Mouse (Mus musculus) C2C12 (cell line): Measurements from ENCODE around the gene Btbd11. TPM values are rescaled to one million over a fixed set of nuclear protein-coding genes. Genes with fewer than 3 reads are reported as not detected.

ENCODE experiments used
- H3K27me3 ChIP-seq: one replicate; pipeline ENCODE4 v1.6.1; 2011; ENCODE audit not compliant: control insufficient read depth, insufficient read depth, insufficient read length
- H3K36me3 ChIP-seq: one replicate; pipeline ENCODE4 v1.6.1; 2011; ENCODE audit not compliant: control insufficient read depth, insufficient read depth
- H3K4me3 ChIP-seq: one replicate; pipeline ENCODE4 v1.5.1; 2011; ENCODE audit warnings: mild to moderate bottlenecking, control low read depth; ENCODE audit not compliant: poor library complexity, insufficient read depth, severe bottlenecking
- H3K79me2 ChIP-seq: one replicate; pipeline ENCODE4 v1.6.1; 2011; ENCODE audit not compliant: control insufficient read depth, insufficient read depth
- H3K79me3 ChIP-seq: one replicate; pipeline ENCODE4 v1.6.1; 2011; ENCODE audit warnings: low read depth, control low read depth
- H3ac ChIP-seq: one replicate; pipeline ENCODE3; 2011; ENCODE audit warnings: low read depth; ENCODE audit not compliant: control insufficient read depth, insufficient read length
- CEBPB ChIP-seq: IDR thresholded peaks from one replicate; pipeline ENCODE4 v1.6.1; 2011; ENCODE audit warnings: low read depth, mild to moderate bottlenecking, control low read depth, moderate library complexity
- CTCF ChIP-seq: IDR thresholded peaks from one replicate; pipeline ENCODE4 v1.5.1; 2011; ENCODE audit not compliant: control insufficient read depth, insufficient read depth, insufficient read length
- FOSL1 ChIP-seq: IDR thresholded peaks from one replicate; pipeline ENCODE4 v1.8.0; 2011; ENCODE audit warnings: mild to moderate bottlenecking, low read length; ENCODE audit not compliant: poor library complexity, insufficient read depth, severe bottlenecking
- MAX ChIP-seq: IDR thresholded peaks from one replicate; pipeline ENCODE4 v1.6.1; 2011; ENCODE audit warnings: mild to moderate bottlenecking, control low read depth
- MYOD1 ChIP-seq: IDR thresholded peaks from one replicate; pipeline ENCODE4 v1.6.1; 2011; ENCODE audit warnings: low read depth; ENCODE audit not compliant: control insufficient read depth, insufficient read length
- MYOG ChIP-seq: IDR thresholded peaks from one replicate; pipeline ENCODE4 v1.6.1; 2011; ENCODE audit not compliant: control insufficient read depth, insufficient read length; ENCODE audit errors: extremely low read depth
- USF1 ChIP-seq: IDR thresholded peaks from one replicate; pipeline ENCODE4 v1.6.1; 2011; ENCODE audit warnings: low read depth, mild to moderate bottlenecking, control low read depth, moderate library complexity
- polyA plus RNA-seq: library from polyadenylated mRNA; unstranded; fragments of >200 nt; fragmentation: generic; extraction: Trizol; gene quantifications from one replicate; pipeline ENCODE4 v1.2.1, GENCODE M21; 2012; ENCODE audit warnings: missing spikeins

Btbd11 gene
- polyA plus RNA-seq, 1 experiment, result 11.7 TPM

DNA sequence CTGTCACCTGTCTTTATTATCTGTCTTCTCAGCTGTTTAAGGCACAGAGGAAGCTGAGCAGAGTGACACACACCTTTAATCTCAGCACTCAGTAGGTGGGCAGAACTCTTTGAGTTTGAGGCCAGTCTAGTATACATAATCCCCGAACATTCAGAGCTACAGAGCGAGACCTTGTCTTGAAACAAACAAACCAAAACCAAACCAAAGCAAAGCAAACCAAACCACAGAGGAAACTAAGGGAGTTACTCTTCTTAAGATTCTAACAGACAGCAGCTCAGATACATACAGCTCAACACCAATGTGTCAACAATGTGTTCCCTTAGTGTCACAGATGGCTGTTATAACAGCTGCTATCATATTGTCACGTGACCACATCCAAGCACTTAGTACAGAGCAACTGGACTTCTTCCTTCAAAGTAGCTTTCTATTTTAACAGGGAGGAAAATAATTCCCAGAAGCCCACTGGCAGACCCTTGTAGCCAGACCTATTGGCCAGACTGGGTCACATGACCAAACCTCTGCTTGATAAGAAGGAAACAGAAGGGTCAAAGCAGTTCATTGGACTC is 27.0 kb upstream of the Btbd11 start:
- H3K79me3 ChIP-seq, result no peaks in the 10 kb centered on the region
- peak; percentile 76 for TF ChIP-seq USF1
- no peak for TF ChIP-seq MAX
- no peaks in the 10 kb centered on the region for H3K27me3 ChIP-seq
- no peaks in the 10 kb centered on the region for H3K36me3 ChIP-seq
- H3K4me3 ChIP-seq, result no peak overlapping the region
- H3K79me2 ChIP-seq, result no peaks in the 10 kb centered on the region
- no peak overlapping the region for H3ac ChIP-seq

DNA sequence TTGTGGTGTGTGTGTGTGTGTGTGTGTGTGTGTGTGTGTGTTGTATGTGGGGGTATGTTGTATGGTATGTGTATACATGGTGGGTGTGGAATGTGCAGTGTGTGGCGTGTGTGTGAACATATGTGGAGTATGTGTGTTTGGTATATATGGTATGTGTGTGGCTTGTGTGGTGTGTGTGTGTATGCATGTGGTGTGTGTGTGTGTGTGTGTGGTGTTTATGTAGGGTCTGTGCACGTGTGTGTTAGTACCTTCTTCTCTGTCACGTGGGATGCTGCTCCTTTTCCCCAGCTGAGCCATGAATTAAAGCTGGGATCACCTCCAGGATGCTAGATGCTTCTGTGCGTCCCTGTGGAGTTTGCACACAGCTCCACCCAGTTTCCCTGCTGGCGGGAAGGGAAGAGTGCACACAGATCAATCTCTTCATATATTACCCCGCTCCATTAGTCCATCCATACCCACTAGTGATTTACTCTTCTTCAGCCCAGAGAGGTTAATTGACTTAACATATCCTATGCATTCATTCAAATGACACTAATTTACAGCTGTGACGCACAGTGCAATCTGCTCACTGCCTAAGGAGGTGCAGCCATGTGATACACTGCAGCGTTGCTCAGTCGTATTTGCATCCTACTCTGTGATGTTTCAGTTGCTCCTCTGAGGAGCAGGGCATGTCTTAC is 23.7 kb upstream of the Btbd11 start:
- H3K27me3 ChIP-seq, result no peaks in the 10 kb centered on the region

DNA sequence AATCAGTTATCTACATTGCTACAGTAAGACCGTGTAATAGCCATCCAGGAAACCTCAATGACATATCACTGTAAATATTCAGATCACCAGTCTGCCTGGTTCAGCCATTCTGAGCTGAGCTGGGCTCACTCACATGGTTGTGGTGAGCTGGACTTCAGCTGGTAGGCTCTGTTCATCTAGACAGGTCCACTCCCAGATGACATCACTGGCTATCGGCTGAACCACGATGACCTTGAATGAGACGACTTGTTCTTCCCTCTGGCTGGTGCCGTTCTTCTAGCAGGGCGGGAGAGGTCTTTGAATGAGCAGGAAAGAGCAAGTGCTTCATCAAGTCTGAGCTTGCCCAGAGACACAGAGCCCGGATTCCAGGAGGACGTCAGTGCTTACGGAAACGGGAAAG is 19.7 kb upstream of the Btbd11 start:
- Histone ChIP-seq H3K27me3 (no peaks in the 10 kb centered on the region), H3K36me3 (no peaks in the 10 kb centered on the region), H3K79me3 (no peaks in the 10 kb centered on the region), H3K4me3 (no peak overlapping the region), H3ac (no peak overlapping the region), H3K79me2 (no peaks in the 10 kb centered on the region)
- TF ChIP-seq USF1, result no peak
- no peak for TF ChIP-seq CEBPB
- no peak for TF ChIP-seq MAX
- TF ChIP-seq CTCF, result no peak
- no peak for TF ChIP-seq MYOG
- TF ChIP-seq MYOD1, result no peak
- no peak for TF ChIP-seq FOSL1

More for the DNA sequence above, 23.7 kb upstream of the Btbd11 start:
- Histone ChIP-seq H3K36me3 (no peaks in the 10 kb centered on the region), H3ac (no peak overlapping the region), H3K79me3 (no peaks in the 10 kb centered on the region), H3K4me3 (no peak overlapping the region), H3K79me2 (no peaks in the 10 kb centered on the region)
- TF ChIP-seq CTCF (no peak), FOSL1 (no peak), USF1 (no peak), MYOD1 (no peak), MYOG (no peak), MAX (no peak), CEBPB (no peak)

DNA sequence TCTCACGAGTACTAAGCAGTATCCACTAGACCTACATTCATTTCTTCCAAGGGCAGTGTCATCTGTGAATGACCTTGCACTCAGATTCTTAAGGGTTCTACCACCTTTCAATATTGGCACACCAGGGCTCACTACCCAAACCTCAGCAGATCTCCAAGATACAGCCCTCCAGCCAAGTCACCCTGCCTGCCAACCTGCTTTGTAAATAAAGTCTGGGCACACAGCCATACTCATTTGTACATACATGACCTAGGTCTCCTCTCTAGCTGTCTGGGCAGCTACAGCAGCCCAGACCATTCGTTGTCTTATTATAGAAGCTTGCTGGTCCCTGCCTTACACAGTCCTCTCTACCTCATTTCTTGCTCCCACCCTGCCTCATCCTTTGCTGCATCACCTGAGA is 15.3 kb upstream of the Btbd11 start:
- no peaks in the 10 kb centered on the region for H3K79me2 ChIP-seq
- TF ChIP-seq USF1 (no peak), CEBPB (no peak), MYOD1 (no peak), CTCF (no peak), MAX (no peak), MYOG (no peak), FOSL1 (no peak)
- H3K4me3 ChIP-seq, result no peak overlapping the region
- H3K79me3 ChIP-seq, result no peaks in the 10 kb centered on the region
- H3ac ChIP-seq, result no peak overlapping the region
- H3K36me3 ChIP-seq, result no peaks in the 10 kb centered on the region
- no peaks in the 10 kb centered on the region for H3K27me3 ChIP-seq

DNA sequence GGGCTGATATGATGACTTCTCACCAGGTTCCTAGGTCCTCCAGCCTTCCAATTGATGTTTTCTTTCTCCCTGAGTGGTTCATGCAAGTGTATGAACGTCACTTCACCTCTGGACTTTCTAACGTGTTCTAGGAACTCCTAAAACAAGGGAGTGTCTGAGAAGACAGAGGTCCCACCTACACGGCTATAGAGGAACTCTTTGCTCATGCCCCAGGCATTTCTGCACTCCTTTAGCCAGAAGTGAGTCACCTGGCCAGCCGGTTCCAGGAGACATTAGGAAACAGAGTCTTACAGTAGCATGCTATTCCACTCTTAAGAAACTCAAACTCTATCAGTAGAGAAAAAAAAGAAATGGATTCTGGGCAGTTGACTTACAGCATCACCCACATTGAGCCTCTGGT is 14.5 kb upstream of the Btbd11 start:
- Histone ChIP-seq H3K4me3 (no peak overlapping the region), H3ac (no peak overlapping the region), H3K36me3 (no peaks in the 10 kb centered on the region), H3K79me2 (no peaks in the 10 kb centered on the region), H3K79me3 (no peaks in the 10 kb centered on the region), H3K27me3 (no peaks in the 10 kb centered on the region)
- TF ChIP-seq CEBPB (no peak), CTCF (no peak), MAX (no peak), USF1 (no peak), FOSL1 (no peak), MYOD1 (no peak), MYOG (no peak)

DNA sequence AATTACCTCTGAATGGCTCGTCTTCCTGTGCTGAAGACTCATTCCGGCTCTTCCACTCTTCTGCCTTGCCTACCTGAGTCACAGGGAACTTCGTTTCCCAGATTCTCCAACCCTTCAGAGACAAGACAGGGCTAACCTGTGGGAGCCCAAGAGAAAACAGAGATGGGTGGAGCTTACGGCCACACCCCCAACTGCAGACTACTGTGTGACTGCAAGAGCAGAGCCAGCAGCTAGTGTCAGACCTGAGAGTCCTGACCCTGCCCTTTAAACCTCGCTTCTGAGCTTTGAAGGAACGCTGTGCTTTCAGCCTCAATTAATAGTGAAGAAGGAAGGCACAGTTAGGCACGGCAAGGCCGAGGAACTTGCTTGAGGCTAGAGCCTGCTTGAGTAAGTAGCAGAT is 7.6 kb upstream of the Btbd11 start:
- Histone ChIP-seq H3ac (no peak overlapping the region), H3K79me3 (no peaks in the 10 kb centered on the region), H3K79me2 (no peaks in the 10 kb centered on the region), H3K36me3 (no peaks in the 10 kb centered on the region), H3K4me3 (no peak overlapping the region), H3K27me3 (peaks cover 3% of the 10 kb centered on the region)
- TF ChIP-seq USF1 (no peak), CTCF (no peak), CEBPB (no peak), MYOG (no peak), MAX (no peak), MYOD1 (no peak), FOSL1 (no peak)
